Mouse (Mus musculus) splenic B cell, adult 2 months (primary cell): ENCODE data around the gene Upf1.

Experiments
- DNase-seq: peaks from one replicate; pipeline ENCODE4 v3.0.0-alpha.2; 2011; ENCODE audit warnings: low read depth, low spot score
- H3K27me3 ChIP-seq: 2 replicates; pipeline ENCODE4 v1.6.1; 2012; ENCODE audit warnings: mild to moderate bottlenecking, low read length, moderate library complexity, mixed read lengths; ENCODE audit not compliant: control insufficient read depth, poor library complexity, insufficient read depth, severe bottlenecking
- H3K36me3 ChIP-seq: 2 replicates; pipeline ENCODE4 v1.6.1; 2012; ENCODE audit warnings: mild to moderate bottlenecking, low read length, moderate library complexity, mixed read lengths; ENCODE audit not compliant: control insufficient read depth, poor library complexity, insufficient read depth, severe bottlenecking

Gene Upf1

DNA sequence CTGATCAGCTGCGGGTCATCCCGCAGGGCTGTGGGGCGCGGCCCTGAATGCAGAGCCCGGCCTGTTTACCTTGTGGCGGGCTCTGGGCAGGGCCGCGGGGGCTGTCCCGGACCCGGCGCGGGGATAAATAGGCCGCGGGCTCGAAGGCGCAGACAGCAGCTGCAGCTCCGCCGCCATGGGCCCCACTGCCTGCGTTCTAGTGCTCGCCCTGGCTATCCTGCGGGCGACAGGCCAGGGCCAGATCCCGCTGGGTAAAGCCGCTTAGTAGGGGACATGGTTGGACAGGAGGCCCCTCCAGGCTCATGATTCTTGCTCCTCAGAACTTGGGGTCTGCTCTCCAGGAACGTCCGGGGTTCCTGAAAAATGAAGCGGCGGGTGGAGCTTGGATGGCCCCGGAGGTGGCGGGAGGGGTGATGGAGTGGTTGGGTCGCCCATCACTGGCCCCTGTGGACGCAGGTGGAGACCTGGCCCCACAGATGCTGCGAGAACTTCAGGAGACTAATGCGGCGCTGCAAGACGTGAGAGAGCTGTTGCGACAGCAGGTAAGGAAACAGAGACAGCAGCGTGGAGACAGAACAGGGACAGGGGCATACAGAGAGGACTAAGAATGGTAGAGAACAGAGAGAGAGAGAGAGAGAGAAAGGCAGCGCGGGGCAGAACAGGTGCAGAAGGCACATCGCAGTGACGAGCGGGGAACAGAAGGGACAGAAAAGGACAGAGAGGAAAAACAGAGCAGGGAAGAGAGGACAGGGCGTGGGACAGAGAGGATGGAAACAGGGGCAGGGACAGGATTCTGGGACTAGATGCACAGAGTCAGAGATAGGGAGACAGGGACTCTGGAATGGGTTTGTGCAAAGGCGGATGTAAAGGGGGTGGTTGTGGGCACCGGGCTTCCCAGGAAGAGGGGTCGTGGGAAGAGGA, 20.6 kb upstream of the Upf1 start, which contains the start of gene Comp:
Comp (plus strand) TSS at position 162 of the 921 bp plus-strand sequence.
- Histone ChIP-seq H3K36me3 (no peaks in the 10 kb centered on the region), H3K27me3 (peaks cover 2% of the 10 kb centered on the region; the same call in 1 of the 2 replicates)
- DNase-seq: no peak

DNA sequence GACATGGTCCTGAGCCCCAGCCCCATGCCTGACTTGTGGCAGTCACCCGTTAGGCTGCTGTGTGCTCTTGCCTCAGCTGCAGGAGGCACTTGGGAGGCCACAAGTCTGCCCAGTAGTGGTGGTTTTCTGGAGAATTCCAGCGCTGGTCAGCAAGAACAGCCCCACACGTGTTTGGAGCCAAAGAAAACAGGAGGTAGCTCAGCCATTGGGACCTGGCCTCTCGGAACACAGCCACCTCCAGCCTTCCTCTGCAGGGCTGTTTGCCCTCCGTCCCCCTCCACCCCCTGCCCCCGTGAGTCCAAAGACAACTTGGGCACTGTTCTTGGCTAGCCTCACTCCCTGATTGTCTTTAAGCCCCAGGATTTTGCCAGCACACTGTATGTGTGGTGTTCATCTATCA, 18.9 kb upstream of the Upf1 start:
- no peak for DNase-seq
- Histone ChIP-seq H3K36me3 (no peaks in the 10 kb centered on the region), H3K27me3 (peaks cover 2% of the 10 kb centered on the region; the same call in 1 of the 2 replicates)

DNA sequence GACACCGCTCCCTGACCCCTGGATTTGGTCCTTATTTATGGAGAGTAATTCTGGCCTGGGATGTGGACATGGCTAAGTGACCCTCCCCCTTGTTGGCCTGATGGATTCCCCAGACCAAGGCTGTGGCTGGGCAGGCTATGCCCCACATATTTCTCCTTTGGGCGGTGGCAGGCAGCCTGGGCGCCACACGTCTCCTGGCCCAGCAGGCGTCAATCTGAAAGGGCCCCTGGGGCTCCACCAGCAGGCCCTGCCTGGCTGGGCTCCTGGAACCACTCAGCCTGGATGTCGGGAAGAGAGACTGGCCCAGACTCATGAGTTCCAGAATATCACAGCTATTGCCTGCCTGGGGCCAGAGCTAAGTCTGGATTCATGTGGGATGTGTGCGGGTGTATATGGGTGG, 17.4 kb upstream of the Upf1 start:
- DNase-seq: no peak
- Histone ChIP-seq H3K36me3 (no peaks in the 10 kb centered on the region), H3K27me3 (peaks cover 2% of the 10 kb centered on the region; the same call in 1 of the 2 replicates)

DNA sequence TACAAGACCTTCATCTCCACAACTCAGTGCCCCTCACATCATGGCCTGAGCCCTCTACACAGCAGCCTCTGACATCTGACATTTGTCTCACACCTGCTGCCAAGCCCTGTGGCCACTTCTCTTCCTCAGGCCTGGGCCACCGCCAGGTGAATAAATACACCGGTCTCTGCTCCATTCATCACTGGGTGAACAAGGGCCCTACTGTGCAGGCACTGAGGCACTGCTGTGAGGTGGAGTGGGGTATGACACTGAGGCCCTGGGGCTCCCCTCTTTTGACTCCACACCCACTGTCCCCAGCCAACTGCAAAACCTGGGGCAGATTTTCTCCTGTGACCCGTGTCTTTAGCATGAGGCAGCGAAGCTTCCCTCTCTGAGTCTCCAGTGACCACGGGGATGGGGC, 13.5 kb upstream of the Upf1 start:
- DNase-seq: no peak
- H3K36me3 ChIP-seq: no peaks in the 10 kb centered on the region
- peaks cover 2% of the 10 kb centered on the region; the same call in 1 of the 2 replicates for H3K27me3 ChIP-seq

DNA sequence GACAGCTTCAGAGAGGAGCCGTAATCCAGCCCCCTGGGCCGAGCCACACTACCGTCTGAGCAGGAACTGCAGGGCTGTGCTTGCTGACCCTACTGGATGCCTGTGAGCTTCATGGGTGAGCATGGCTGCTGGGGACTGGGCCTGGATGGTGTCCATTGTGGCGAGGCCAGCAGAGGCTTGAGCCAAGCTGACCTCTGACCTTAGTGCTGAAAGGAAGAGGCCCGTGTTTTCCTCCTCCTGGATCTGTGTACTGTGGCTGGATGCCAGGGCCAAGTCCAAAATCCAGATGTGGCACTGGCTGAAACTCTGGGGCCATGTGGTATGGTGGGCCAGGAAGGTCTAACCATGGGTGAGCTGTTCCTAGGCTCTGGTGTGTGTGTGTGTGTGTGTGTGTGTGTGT, 11.0 kb upstream of the Upf1 start:
- H3K27me3 ChIP-seq: no peaks in the 10 kb centered on the region
- no peaks in the 10 kb centered on the region for H3K36me3 ChIP-seq
- DNase-seq: no peak

DNA sequence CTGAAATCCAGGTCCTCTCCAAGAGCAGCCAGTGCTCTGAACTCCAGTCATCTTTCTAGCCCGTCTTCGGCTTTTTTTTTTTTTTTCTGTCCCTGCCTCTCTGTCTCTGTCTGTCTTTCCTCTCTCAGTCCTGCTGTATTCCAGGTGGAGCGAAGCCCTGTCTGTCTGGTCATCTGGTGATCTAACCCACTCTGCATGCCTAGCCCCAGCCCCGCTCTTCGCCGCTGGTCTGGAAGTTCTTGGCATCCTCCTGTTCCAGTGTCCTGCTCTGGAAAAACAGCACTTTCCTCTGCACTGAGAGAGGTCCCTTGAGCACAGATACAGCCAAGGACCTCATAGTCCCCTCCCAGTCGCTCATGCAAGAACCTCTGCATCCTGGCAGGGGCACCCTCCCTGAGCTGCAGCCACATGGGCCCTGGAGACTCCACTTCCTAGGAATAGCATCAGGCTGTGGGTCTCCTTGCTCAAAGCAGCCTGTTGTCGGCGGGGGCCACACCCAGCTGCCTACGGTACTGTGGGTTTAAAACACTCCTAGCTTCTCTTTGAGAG, 8.5 kb upstream of the Upf1 start:
- no peaks in the 10 kb centered on the region for H3K27me3 ChIP-seq
- no peaks in the 10 kb centered on the region for H3K36me3 ChIP-seq
- DNase-seq: no peak

DNA sequence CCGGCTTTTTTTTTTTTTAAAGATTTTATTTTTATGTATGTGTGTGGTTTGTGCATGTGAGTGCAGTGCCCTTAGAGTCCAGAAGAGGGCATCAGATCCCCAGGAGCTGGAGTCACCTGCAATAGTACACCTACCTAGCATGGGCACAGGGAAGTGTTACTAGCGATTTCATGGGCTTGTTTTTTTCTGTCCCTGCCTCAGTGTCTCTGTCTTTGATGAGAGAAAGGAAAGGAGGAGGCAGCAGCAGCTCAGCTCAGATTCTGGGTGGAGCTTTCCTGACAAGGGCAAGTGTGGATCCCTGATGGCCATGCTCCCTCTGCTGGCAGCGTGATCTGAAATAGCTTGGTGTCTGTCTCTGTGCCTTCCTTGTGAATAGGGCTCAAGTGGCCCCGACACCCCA, 7.7 kb upstream of the Upf1 start:
- Histone ChIP-seq H3K27me3 (no peaks in the 10 kb centered on the region), H3K36me3 (no peaks in the 10 kb centered on the region)
- peak; percentile 55 for DNase-seq

DNA sequence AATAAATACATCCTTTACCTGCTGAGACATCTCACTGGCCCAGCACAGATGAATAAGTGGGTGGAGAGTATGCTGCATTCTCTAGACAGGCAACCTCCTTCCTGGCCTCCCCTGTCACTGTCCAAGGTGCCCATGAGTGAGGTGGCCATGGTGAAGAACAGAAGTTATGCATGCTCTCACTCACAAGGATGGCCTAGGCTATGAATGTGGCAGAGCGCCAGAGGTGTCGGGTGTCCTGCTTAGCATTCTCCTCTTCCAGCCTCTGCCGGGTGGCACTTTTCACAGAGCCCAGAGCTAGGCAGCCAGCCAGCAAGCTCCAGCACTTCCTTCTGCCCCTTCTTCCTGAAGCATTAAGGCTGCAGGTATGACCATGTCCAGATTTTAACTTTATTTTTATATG, 6.3 kb upstream of the Upf1 start:
- H3K36me3 ChIP-seq: no peaks in the 10 kb centered on the region
- DNase-seq: no peak
- no peaks in the 10 kb centered on the region for H3K27me3 ChIP-seq

DNA sequence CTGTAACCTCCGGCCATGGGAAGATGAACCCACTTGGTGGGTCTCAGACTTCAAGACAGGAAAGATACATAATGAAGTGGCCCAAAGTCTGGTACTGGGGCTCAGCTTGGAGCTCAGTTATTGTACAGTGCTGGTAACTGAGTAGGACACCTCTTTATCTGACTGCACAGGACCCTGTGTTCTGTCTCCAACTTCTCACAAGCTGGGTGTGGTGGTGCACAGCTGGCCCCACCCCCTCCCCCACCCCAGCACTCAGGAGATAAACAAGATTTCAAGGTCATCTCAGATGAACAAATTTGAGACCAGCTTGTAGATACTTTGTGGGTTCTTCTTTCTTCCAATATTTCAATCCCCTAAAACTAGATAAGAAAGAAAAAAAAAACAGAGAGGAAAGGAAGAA, 3.0 kb upstream of the Upf1 start:
- no peak for DNase-seq
- Histone ChIP-seq H3K27me3 (no peaks in the 10 kb centered on the region), H3K36me3 (no peaks in the 10 kb centered on the region)

DNA sequence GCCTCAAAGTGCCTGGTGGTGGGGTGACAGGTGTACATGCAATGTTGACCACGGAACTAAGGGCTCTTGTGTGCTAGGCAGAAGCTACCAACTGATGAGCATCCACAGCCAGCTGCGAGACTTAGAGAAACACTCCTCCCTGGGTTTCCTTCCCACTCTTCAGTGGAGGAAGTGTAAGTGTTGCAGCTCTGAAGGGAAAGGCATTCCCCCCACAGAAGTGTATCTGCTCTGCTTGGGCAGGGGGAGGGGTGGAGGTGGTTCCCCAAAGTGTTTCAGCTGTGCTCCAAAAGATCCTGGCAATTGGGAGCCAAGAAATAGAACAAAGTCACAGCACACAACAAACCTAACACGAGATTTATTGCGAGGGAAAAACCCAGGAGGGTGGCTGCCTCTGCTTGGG, 926 bp upstream of the Upf1 start:
- DNase-seq: peak; percentile 27
- H3K27me3 ChIP-seq: no peaks in the 10 kb centered on the region

DNA sequence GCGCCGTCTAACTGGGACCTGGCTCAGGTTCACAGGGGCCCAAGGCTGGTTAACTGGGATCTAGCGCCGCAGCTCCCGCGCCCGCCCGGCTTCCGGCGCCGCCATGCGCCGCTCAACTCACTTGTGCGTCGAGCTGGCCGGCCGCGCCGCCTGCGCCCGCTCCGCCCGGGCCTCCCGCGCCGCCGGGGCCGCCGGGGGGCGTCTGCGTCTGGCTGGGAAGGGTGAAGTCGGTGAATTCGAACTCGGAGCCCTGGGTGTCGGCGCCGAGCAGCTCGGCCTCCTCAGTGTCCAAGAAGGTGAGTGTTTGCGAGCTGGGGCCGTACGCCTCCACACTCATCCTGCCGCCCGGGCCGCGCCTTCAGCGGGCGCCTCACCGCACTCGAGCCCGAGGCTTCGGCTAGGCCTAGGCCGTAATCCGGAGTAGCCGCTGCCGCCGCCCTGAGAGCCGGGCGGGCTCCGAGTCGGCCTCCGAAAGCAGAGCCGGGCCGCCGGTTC, 374 bp downstream of the Upf1 start:
- H3K27me3 ChIP-seq: no peaks in the 10 kb centered on the region
- H3K36me3 ChIP-seq: no peaks in the 10 kb centered on the region; the same call in 1 of the 2 replicates
- no peak for DNase-seq

More for the DNA sequence above, 926 bp upstream of the Upf1 start:
- no peaks in the 10 kb centered on the region; the same call in 1 of the 2 replicates for H3K36me3 ChIP-seq

DNA sequence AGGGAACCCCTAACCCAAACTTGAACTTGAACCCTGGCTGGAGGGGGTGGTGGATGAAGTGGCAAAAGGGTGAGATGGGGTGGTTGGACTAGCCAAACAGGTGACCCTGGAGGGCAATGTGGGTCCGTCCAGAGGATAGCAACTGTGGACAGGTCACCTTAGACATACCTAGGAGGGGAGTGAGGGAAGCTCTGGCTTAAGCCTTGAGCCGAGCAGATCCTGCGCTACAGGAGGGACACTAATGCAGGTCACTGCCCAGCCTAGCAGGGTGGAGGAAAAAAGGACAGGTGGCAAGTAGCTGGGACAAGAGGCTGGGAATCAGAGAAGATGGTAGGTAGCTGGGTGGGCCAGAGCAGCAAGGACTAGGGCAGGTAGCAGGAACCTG, 1.1 kb downstream of the Upf1 start:
- Histone ChIP-seq H3K27me3 (no peaks in the 10 kb centered on the region), H3K36me3 (no peaks in the 10 kb centered on the region; the same call in 1 of the 2 replicates)
- DNase-seq: no peak

DNA sequence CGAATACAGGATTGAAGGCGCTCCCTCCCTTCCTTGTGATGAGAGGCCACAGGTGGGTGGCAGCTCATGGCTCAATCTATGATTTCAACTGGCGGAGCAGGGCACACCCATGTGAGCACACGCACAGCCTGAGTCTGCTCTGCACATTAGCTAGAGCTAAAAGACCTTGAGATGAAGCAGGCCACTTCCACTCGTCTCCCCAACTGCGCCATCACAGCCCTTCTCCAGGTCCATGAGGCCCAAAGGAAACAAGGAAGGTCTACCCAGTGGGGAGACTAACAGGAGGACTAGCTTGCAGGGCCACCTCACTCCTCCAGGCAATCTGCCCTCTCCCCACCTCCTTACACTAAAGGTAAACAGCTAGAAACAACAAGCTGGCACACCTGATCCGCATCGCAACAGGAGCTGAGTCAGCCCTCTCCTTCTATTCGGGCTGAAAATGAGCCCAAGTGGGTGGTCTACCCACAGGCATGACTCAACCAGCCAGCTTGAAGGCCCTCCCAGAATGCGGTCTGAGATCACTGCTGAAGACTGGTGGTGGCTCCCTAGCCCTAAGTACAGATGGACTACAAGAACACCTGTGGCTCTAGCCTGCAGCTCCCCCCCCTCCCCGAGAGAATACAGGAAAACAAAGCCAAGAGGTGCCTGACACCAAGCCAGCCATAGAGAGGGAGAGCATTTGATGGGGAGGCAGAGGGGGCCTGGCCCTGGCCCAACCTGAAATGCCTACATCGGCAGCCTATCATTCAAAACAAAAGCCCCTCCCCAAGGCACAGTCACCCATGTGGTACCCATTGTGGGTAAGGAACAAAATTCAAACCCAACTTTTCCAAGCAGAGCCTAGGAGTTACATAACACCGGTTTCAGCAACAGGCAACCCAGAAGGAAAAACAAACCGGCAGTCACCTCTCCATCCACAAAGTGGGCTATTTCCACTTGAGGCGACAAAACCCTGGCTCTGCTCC, 1.8 kb downstream of the Upf1 start:
- Histone ChIP-seq H3K27me3 (no peaks in the 10 kb centered on the region), H3K36me3 (no peaks in the 10 kb centered on the region; the same call in 1 of the 2 replicates)
- DNase-seq: no peak

DNA sequence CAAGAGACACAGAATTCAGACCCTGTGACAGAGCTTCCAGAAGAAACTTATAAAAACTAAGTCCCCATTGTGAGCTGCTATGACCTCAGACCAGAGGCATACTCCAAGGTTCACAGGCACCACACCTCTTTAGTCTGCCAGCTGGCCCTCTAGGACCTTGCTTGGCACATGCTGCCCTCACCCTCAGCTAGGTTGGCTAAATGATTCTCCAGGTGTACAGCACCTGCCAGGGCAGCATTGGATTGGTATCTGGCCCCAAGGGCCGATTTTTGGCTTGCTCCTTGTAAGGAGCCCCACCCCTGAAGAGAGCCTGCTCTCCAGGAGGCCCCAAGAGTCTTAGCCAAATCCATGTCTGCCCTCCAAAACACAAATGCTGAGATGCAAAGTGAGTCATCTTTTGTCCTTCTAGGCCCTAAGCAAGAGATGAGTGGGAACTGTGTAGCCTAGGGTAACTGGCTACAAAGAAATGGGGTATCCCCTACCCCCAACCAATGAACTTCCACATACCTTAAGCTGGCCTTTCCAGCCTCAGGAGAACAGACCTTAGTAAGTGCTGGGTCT, 5.1 kb downstream of the Upf1 start:
- no peak for DNase-seq
- no peaks in the 10 kb centered on the region; the same call in 1 of the 2 replicates for H3K36me3 ChIP-seq
- no peaks in the 10 kb centered on the region for H3K27me3 ChIP-seq
